7 mouse cellular contexts compared by ENCODE assay signal in the genomic region with DNA sequence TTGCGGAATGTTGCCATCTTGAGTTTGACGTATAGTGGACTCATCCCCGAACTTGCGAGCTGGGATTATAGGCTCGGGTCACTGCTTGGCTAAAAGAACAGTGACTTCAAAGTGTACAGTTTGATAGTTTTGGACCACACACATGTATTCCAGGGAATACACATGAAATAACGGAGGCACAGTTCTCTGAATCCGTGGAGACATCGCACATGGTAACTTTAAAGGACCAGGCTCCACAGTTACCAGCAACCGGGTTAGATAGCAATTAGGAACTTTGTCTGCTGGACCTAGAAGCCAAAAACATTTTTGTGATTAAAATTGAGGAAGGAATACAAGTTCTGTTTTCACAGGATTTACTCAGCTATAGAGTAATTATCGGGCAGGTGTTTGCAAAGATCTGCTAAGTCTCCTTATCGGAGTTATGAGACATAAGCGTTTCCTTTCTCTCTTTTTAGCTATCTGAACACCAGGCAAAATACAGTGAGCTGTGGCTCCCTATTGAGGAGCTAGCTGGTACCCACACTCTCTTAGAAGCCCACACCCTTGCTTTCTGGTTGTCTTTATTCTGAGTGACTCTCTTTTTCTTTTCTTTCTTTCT. TPM values are rescaled to one million over a fixed set of nuclear protein-coding genes. Genes with fewer than 3 reads are reported as not detected.
DNase-seq lines count a peak whose midpoint lies in the region; ATAC-seq and TF ChIP-seq lines count a peak whose summit lies in the region.

No protein-coding gene starts in this region.

- H3K27ac ChIP-seq in spleen, adult 2 months (ENCODE audit: insufficient read depth, low read length): no peak overlapping the region
- no peak overlapping the region for H3K27ac ChIP-seq in limb, embryonic 15.5 days
- H3K27ac ChIP-seq in stomach, postnatal 0 days (replicated peaks): no peak overlapping the region

- H3K27me3 ChIP-seq in spleen, adult 2 months (ENCODE audit: control insufficient read depth, insufficient read depth, low read length): no peaks in the 10 kb centered on the region
- H3K27me3 ChIP-seq in erythroblast, embryonic 14.5 days (ENCODE audit: control insufficient read depth): no peaks in the 10 kb centered on the region
- H3K27me3 ChIP-seq in limb, embryonic 15.5 days: no peaks in the 10 kb centered on the region
- H3K27me3 ChIP-seq in stomach, postnatal 0 days (ENCODE audit: control insufficient read depth, insufficient read depth, low read length): no peaks in the 10 kb centered on the region

- no peaks in the 10 kb centered on the region for H3K36me3 ChIP-seq in spleen, adult 2 months (ENCODE audit: control insufficient read depth, insufficient read depth, low read length)
- peaks cover 13% of the 10 kb centered on the region for H3K36me3 ChIP-seq in erythroblast, embryonic 14.5 days (ENCODE audit: control insufficient read depth)
- no peaks in the 10 kb centered on the region for H3K36me3 ChIP-seq in limb, embryonic 15.5 days
- no peaks in the 10 kb centered on the region for H3K36me3 ChIP-seq in stomach, postnatal 0 days (ENCODE audit: control insufficient read depth, insufficient read depth, low read length)

- no peak for TF ChIP-seq EP300 in stomach, postnatal 0 days (optimal IDR thresholded peaks at IDR 0.05)

- 3% methylated on average over 12 of the region's 12 CpGs for WGBS in spleen, adult 2 months
- WGBS in limb, embryonic 15.5 days: 18% methylated on average over 12 of the region's 12 CpGs
- 10% methylated on average over 12 of the region's 12 CpGs for WGBS in stomach, postnatal 0 days

- peak overlapping the region; percentile 96; the same call in 1 of the 2 replicates for H3K4me3 ChIP-seq in spleen, adult 2 months (ENCODE audit: extremely low read depth, insufficient read depth, insufficient read length)
- peak overlapping the region; percentile 99 for H3K4me3 ChIP-seq in erythroblast, embryonic 14.5 days (replicated peaks)
- H3K4me3 ChIP-seq in limb, embryonic 15.5 days: peak overlapping the region; percentile 81
- H3K4me3 ChIP-seq in stomach, postnatal 0 days (ENCODE audit: low read depth, low read length): peak overlapping the region; percentile 90

- peaks cover 5% of the 10 kb centered on the region; the same call in 1 of the 2 replicates for H3K4me1 ChIP-seq in spleen, adult 2 months (ENCODE audit: control insufficient read depth, insufficient read depth, insufficient read length)
- H3K4me1 ChIP-seq in erythroblast, embryonic 14.5 days (ENCODE audit: control insufficient read depth): peaks cover 37% of the 10 kb centered on the region
- no peaks in the 10 kb centered on the region for H3K4me1 ChIP-seq in limb, embryonic 15.5 days
- no peaks in the 10 kb centered on the region for H3K4me1 ChIP-seq in stomach, postnatal 0 days (replicated peaks; ENCODE audit: control insufficient read depth, insufficient read depth)

- TF ChIP-seq CTCF in spleen, adult 2 months (IDR thresholded peaks at IDR 0.05; ENCODE audit: extremely low read depth, insufficient read depth, insufficient read length, insufficient replicate concordance): no peak
- no peak for TF ChIP-seq CTCF in stomach, postnatal 0 days (IDR thresholded peaks at IDR 0.05; ENCODE audit: low read depth)

- ATAC-seq in limb, embryonic 15.5 days (ENCODE audit: insufficient number of reproducible peaks, low FRiP score, low TSS enrichment, low read depth): no peak
- no peak for ATAC-seq in stomach, postnatal 0 days (ENCODE audit: low FRiP score, low TSS enrichment)

- H3K9me3 ChIP-seq in erythroblast, embryonic 14.5 days (ENCODE audit: control insufficient read depth, low read length): no peaks in the 10 kb centered on the region
- no peaks in the 10 kb centered on the region for H3K9me3 ChIP-seq in limb, embryonic 15.5 days
- H3K9me3 ChIP-seq in stomach, postnatal 0 days (ENCODE audit: control insufficient read depth, low read length): no peaks in the 10 kb centered on the region

- no peak for TF ChIP-seq POLR2A in spleen, adult 2 months (IDR thresholded peaks at IDR 0.05; ENCODE audit: low read depth, low read length)

- H3K4me2 ChIP-seq in limb, embryonic 15.5 days: peak overlapping the region; percentile 65
- peak overlapping the region; percentile 64 for H3K4me2 ChIP-seq in stomach, postnatal 0 days (replicated peaks; ENCODE audit: low read depth)

- peak overlapping the region; percentile 65 for H3K9ac ChIP-seq in limb, embryonic 15.5 days
- peak overlapping the region; percentile 81 for H3K9ac ChIP-seq in stomach, postnatal 0 days (ENCODE audit: low read length)

- DNase-seq in spleen, adult 2 months (ENCODE audit: low read depth in 1 of 2, low spot score in 2 of 2): no peak
- no peak for DNase-seq in spleen, postnatal 14 days (ENCODE audit: low spot score in 2 of 2)
- no peak for DNase-seq in stomach, postnatal 0 days (ENCODE audit: low spot score)
- DNase-seq in spleen, adult 12 weeks (ENCODE audit: low spot score): no peak
- DNase-seq in ovary, postnatal 10 days (ENCODE audit: low spot score): no peak

RNA-seq across cellular contexts. Expression of gene Rngtt, which starts 0.8 kb away (rescaled TPM):
- 2.0 and 2.4 TPM in 2 replicates for polyA plus RNA-seq in spleen, adult 2 months (2012; rRNA removed)
- polyA plus RNA-seq in erythroblast, embryonic 14.5 days (2012): 0.61 and 0.71 TPM in 2 replicates
- polyA plus RNA-seq in limb, embryonic 15.5 days (2015; fragmentation: Nextera tagmentation; extraction: Ambion mirVana): 21.2 and 21.6 TPM in 2 replicates
- polyA plus RNA-seq in stomach, postnatal 0 days (2015; fragmentation: Nextera tagmentation; extraction: Ambion mirVana): 9.2 and 9.6 TPM in 2 replicates

RNA-seq across cellular contexts. Expression of gene Pnrc1, which starts 21.0 kb away (rescaled TPM):
- polyA plus RNA-seq in spleen, adult 2 months (2012; rRNA removed): 64.6 and 174 TPM in 2 replicates
- polyA plus RNA-seq in erythroblast, embryonic 14.5 days (2012): 68.6 and 79.6 TPM in 2 replicates
- polyA plus RNA-seq in limb, embryonic 15.5 days (2015; fragmentation: Nextera tagmentation; extraction: Ambion mirVana): 83.8 and 98.1 TPM in 2 replicates
- 69.3 and 76.2 TPM in 2 replicates for polyA plus RNA-seq in stomach, postnatal 0 days (2015; fragmentation: Nextera tagmentation; extraction: Ambion mirVana)
